ENCODE assay signal across 7 mouse cellular contexts in genomic region chr12:30142085-30142484, GRCm38 (mm10). TPM values are rescaled to one million over a fixed set of nuclear protein-coding genes. Genes with fewer than 3 reads are reported as not detected.
A peak's percentile ranks its signal among the peaks of the same experiment; 100 is the strongest.
DNase-seq lines count a peak whose midpoint lies in the region; ATAC-seq and TF ChIP-seq lines count a peak whose summit lies in the region.

No protein-coding gene starts in this region.

- 62% methylated on average over 3 of the region's 3 CpGs for WGBS in lung, embryonic 14.5 days
- WGBS in forebrain, embryonic 12.5 days, result 61% methylated on average over 3 of the region's 3 CpGs

- H3K27me3 ChIP-seq in lung, embryonic 14.5 days (ENCODE audit: insufficient read depth, low read length), result no peaks in the 10 kb centered on the region
- no peaks in the 10 kb centered on the region for H3K27me3 ChIP-seq in forebrain, embryonic 12.5 days

- no peak for ATAC-seq in lung, embryonic 14.5 days (ENCODE audit: insufficient read depth)
- ATAC-seq in forebrain, embryonic 12.5 days (ENCODE audit: low FRiP score), result no peak

- H3K4me2 ChIP-seq in lung, embryonic 14.5 days, result no peak overlapping the region
- no peak overlapping the region for H3K4me2 ChIP-seq in forebrain, embryonic 12.5 days

- H3K9ac ChIP-seq in lung, embryonic 14.5 days, result no peak overlapping the region
- no peak overlapping the region for H3K9ac ChIP-seq in forebrain, embryonic 12.5 days

- DNase-seq in left cerebral cortex, adult 11 months (ENCODE audit: low spot score), result peak; percentile 21
- DNase-seq in left cerebral cortex, adult 8-10 months (ENCODE audit: low spot score in 2 of 2), result no peak
- DNase-seq in adipocyte (ENCODE audit: low spot score), result peak; percentile 9
- DNase-seq in embryo, embryonic 10.5 days (ENCODE audit: low spot score), result peak; percentile 36
- DNase-seq in lung, embryonic 14.5 days, result peak; percentile 61
- DNase-seq in gastrocnemius, postnatal 25 days, result no peak

- H3K36me3 ChIP-seq in lung, embryonic 14.5 days (ENCODE audit: insufficient read depth), result no peaks in the 10 kb centered on the region
- H3K36me3 ChIP-seq in forebrain, embryonic 12.5 days (replicated peaks), result no peaks in the 10 kb centered on the region

- TF ChIP-seq CTCF in lung, embryonic 14.5 days (IDR thresholded peaks at IDR 0.05; ENCODE audit: low read depth), result peak; percentile 45

- no peak overlapping the region for H3K27ac ChIP-seq in lung, embryonic 14.5 days (ENCODE audit: low read depth)
- no peak overlapping the region for H3K27ac ChIP-seq in forebrain, embryonic 12.5 days

- H3K4me3 ChIP-seq in lung, embryonic 14.5 days (ENCODE audit: low read depth, low read length), result no peak overlapping the region
- no peak overlapping the region for H3K4me3 ChIP-seq in forebrain, embryonic 12.5 days (replicated peaks)

- no peaks in the 10 kb centered on the region for H3K4me1 ChIP-seq in lung, embryonic 14.5 days (ENCODE audit: insufficient read depth)
- H3K4me1 ChIP-seq in forebrain, embryonic 12.5 days, result no peaks in the 10 kb centered on the region

- no peaks in the 10 kb centered on the region for H3K9me3 ChIP-seq in lung, embryonic 14.5 days (ENCODE audit: low read depth, low read length)
- H3K9me3 ChIP-seq in forebrain, embryonic 12.5 days, result no peaks in the 10 kb centered on the region

RNA-seq across cellular contexts. Expression of gene Tpo, which starts 9.7 kb away (rescaled TPM):
- under 1 TPM; 0.44 to 0.72 (median 0.68) TPM for total RNA-seq in left cerebral cortex, adult 8-10 months (2022)
- polyA plus RNA-seq in lung, embryonic 14.5 days (2014; fragmentation: Nextera tagmentation; extraction: Ambion mirVana), result not detected in 2 replicates
- not detected in 2 replicates for polyA plus RNA-seq in forebrain, embryonic 12.5 days (2016; fragmentation: Nextera tagmentation; extraction: Ambion mirVana)
- not detected for total RNA-seq in gastrocnemius, postnatal 25 days (2021)

Comparison
In these comparisons a context has a peak if more than half of its experiments do, and no peak if none do; other contexts are left out.
1. DNase-seq: peak in left cerebral cortex, adult 11 months (single experiment), adipocyte (single experiment), embryo, embryonic 10.5 days (single experiment) and lung, embryonic 14.5 days (single experiment); none in left cerebral cortex, adult 8-10 months (0 of 2) and gastrocnemius, postnatal 25 days (single experiment).